Mouse (Mus musculus): Measurements from ENCODE around the gene Apoh.
A peak's percentile ranks its signal among the peaks of the same experiment; 100 is the strongest.

Gene Apoh

DNA sequence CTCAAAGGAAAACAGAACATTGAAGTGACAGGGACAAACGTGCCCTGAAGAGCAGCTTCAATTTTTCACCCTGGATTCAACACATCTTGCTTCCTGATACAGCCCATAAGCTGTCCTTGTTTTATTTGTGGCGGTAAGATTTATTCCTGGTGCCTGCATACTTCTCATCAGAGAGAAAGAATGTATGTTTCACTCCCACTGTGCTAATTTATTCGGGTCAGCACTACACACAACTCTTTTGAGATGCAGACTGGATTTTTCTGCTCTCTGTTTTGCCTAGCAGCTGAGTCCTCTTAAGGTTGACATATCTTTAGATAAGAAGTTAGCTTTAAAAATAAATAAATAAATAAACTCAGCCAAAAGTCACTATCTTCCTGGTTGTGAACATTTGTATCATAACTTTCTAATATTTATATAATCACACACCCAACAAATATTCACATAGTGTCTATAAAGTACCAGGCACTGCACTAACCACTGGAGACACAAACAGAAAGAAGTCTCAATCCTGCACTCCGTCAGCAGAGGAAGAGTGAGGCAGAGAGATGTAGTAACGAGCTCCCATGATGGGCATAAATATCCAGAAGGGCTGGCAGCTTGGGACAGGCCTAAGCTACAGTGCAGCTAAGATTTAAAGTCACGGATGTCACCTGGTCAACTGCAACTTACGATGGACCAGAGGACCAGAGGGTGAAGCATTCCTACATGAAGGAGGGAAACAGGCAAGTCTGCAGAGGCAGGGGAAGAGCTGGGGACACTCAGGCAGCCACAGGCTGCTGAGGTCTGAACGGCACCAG, 9.4 kb upstream of the Apoh start:
- no peak for DNase-seq (ENCODE audit: extremely low read depth, low read depth)

DNA sequence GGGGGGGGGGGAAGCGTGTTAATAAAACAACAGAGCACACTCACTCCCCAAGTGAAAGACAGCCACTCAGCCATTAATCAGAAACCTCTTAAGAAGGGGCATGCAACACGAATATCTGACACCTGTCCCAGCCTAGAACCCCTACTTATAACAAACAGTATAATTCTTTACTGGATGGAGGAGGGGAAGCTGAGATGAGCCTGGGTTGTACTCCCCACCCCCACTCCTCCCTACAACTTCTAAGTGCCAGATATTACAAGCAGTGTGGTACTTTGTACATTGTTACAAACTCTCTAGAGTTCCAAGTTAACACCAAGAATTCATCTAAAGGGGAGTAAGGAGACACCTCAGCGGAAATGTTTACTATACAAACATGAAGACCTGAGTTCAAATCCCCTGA, 8.5 kb upstream of the Apoh start:
- DNase-seq (ENCODE audit: extremely low read depth, low read depth) = no peak

DNA sequence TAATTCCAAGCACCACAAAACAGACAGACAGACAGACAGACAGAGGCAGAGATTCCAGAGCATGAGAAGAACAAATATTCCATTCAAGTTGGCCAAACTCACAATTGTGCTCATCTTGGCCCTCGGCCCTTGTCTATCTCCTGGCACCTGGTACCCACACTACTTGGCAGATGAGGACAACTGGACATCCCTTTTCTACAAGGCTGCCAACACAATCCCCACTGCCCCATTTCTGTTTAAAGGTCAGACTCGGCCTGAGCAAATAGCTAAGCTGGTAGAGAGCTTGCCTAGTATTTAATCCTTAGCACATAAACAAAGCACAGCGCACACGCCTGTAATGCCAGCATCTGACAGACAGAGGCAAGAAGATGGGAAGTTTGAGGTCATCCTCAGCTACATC, 7.6 kb upstream of the Apoh start:
- DNase-seq (ENCODE audit: extremely low read depth, low read depth) = no peak

DNA sequence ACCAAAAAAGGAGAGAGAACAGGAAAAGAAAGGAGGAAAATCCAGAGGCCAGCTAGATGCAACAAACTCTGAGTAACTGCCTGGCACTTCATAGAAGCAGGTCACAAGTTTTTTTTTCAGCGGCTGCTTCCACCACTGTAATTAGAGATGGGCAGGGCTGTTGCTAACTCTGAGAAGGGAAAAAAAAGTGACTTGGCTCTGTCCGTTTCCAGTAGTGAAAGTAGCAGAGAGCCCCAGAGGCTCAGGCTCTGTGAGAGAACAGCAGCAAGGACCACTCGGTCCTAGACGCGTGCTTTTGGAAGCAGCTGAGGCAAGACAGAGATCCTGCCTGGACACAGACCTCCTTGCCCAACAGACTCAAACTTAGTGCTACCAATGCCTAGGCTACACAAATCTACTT, 6.7 kb upstream of the Apoh start:
- DNase-seq (ENCODE audit: extremely low read depth, low read depth) = no peak

DNA sequence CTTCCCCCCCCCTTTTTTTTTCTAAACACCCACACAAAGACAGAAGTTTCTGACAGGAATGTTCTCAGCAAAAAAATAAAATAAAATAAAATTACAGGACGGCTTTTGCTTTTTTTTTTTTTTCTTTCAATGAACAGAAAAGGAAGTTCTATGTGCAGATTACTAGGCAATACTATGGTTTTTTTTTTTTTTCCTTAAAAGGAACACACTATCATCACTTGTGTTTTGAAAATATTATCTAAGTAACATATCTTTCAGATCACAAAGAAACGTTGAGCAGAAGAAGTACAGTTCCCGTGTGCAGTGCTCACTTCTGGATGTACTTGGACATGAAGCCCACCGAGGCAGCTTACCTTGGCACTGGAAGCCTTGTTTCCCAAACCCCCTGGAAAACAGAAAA, 2.9 kb upstream of the Apoh start:
- no peak for DNase-seq (ENCODE audit: extremely low read depth, low read depth)

DNA sequence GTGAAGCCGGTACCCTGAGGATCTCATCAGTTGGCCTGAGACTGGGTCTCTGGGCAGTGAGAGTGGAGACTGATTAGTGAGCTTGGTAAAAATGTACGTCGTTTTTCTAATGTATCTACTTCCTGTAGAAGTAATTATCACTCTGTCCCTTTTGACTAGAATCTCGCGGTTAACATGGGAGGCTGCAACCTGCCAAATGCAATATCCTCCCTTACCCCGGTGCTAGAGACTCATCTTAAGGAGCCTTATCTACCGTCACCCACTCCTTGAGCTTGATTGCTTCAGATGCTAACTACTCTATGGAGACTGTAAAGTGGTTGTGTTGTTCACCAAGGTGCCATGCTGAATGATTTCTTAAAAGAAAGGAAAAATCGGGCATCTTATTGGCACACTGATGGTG, 1.4 kb upstream of the Apoh start:
- peak; percentile 60 for DNase-seq (ENCODE audit: extremely low read depth, low read depth)

DNA sequence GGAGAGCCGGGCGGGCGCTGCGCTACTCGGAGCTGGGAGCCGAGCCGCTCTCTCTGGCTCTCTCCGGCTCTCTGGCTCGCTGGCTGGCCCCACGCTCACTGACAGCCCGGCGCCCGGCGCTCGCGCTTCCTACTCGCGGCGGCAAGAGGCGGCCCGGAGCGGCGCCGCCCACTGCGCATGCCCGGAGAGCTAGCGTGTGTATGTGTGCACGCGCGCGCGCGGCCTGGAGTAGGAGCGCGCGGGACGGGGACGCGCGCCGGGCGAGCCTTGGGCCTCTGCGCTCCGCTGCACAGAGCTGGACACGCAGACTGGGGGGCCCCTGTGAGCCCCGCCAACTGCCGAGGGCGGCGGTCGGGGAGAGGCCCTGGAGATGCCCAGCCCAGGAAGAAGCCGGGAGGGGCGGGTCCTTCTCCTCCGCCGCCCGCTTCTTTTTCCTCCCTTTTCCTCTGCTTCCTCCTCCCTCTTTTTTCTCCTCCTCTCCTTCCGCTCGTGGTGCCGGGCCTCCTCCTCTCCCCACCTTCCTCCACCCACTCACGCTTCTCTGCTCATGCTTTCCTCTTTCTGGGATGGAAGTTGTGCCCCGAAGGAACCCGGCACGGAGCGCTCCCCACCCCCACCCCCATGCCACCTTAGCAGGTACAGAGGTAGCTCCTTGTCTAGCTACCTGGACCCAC, 772 bp downstream of the Apoh start, which contains the start of gene Prkca:
Gene Prkca (minus strand): TSS at position 140 of the 674 bp plus-strand sequence.
- DNase-seq (ENCODE audit: extremely low read depth, low read depth) = peak; percentile 69

DNA sequence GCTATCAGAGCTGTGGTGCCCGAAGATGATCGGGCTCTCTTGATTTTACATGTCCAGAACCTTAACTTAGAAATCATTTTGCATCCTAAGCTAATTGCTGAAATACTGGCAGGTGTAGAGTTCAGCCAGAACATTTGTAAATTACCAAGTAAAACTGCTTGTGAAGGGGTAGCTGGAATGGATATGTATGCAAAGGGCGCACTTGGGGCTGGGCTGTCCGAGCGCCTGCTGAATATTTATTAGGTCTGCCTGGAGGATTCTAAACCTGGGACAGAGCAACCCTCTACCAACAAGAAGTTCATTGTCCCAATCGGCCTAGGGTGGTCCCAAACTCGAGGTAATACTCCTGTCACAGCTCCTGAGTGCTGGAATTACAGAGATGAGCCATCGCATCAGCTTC, 1.6 kb downstream of the Apoh start:
- DNase-seq (ENCODE audit: extremely low read depth, low read depth) = no peak

DNA sequence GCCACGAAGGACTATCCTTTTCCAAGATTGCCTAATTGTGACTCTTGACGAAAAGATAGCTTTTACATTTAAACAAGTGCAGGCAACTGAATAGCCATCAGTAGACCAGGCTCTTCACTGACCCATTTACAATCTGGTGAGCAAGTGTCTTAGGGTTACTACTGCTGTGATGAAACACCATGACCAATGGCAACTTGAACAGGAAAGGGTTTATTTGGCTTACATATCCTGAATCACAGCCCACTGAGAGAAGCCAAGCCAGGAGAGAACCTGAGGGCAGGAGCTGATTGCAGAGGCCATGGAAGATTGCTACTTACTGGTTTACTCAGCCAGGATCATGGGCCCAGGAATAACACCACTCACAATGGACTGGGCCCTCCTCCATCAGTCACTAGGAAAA, 2.2 kb downstream of the Apoh start:
- DNase-seq (ENCODE audit: extremely low read depth, low read depth) = no peak

DNA sequence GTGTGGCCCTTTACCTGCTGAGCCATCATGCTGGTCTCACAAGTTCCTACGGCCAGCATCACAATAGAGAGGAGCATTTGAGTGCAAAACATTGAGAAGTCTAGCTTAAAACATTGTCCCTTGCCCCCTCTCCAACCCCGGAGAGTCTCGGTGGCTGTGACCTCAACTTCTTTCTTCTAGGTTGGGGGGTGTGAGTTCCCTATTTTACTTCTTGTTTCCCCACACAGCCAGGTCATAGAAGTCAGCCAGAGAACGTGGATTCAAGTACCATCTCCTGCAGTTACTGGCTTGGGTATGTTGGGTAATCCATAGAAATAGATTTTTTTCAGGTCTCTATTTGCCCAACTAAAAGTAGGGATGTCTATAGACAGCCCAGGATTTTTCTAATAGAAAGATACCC, 7.6 kb downstream of the Apoh start:
- no peak for DNase-seq (ENCODE audit: extremely low read depth, low read depth)

DNA sequence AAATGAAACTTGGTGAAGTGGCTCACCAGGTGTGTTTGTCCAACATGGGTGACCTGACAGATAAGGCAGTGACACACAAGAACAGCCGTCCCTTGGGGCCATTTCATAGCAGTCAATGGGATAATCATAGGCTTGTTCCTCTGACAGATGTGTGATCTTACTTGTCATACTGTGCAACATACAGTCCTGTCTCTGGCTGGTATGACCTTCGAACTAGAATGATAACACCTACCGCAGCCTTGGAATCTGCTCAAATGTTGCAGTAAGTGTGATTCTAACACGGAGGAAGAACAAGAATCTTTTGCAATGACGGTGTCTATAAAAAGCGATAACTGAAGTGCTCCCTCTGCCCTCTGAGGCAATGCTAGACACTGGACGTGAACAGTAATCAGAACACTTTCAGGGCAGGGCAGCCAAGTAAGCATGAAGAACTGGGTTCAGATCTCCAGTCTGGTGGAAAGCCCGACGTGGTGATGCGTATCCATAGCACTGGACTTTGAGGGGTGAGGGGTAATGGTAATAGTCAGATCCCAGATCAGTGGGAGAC, 9.8 kb downstream of the Apoh start:
- DNase-seq (ENCODE audit: extremely low read depth, low read depth) = no peak

DNA sequence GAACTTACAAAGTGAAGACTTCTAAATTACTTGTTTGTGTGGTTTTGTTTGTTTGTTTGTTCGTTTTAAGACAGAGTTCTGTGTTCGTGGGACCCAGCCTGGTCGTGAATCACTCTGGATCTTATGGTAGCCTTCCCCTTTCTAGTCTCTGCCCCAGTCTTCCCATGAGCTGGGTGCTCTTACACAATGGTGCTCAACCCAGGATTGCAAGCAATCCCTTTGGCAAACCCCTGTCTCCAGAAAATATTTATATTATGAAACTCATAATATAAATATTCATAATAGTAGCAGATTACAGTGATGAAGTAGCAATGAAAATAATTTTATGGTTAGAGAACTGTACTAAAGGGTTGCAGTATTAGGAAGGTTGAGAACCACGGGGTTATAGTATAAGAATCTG, 12.9 kb downstream of the Apoh start:
- no peak for DNase-seq (ENCODE audit: extremely low read depth, low read depth)

DNA sequence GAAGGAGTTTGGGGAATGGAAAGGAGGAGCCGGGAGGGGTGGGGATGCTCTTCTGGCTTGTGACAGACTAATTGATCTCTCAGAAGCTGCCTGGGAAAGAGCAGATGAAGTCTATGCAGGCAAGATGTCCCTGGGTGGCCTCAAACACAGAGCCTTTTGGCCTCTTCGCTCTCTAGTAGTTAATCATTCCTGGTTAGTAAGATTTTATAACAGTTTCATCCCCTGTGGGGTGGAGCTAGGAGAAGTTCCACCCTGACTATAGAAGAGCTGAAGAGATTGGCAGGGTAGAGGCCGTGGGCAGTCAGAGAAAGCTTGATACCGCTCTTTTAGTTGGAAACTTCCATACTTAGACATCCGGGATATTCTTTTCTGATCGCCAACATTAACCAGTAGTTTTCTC, 15.8 kb downstream of the Apoh start:
- DNase-seq (ENCODE audit: extremely low read depth, low read depth) = no peak

DNA sequence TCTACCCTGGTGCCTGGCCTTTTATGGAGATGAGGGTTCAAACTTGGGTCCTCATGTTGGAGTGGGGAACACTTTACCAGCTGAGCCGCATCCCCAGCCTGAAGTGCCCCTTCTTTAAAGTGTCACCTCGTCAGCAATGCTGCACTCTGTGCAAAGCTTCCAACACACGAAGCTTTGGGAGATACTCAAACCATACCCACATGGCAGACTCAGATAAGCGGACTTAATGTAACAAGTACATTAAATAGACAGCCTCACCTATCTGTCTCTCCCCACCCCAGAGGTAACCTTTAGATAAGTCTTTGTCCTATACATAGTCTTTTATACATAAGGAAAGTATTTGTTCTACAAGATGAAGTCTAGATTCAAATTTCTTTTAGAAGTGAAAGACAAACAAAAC, 17.8 kb downstream of the Apoh start:
- no peak for DNase-seq (ENCODE audit: extremely low read depth, low read depth)

DNA sequence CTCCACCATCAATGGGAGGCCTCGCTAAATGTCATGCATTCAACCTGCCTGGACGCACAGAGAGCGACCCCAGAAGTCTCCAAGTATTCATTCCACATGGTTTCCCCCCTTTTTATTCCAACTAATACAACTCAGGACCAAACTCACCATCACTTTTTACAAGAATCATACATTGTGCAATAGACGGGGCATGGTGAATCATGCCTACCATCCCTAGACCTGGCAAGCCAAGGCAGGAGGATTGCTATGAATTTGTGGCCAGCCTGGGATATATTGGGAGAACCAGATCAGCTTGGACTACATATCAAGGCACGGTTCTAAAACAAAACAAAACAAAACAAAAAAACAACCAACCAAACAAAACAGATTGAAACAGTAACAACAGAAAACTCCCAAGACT, 19.8 kb downstream of the Apoh start:
- DNase-seq (ENCODE audit: extremely low read depth, low read depth) = no peak

DNA sequence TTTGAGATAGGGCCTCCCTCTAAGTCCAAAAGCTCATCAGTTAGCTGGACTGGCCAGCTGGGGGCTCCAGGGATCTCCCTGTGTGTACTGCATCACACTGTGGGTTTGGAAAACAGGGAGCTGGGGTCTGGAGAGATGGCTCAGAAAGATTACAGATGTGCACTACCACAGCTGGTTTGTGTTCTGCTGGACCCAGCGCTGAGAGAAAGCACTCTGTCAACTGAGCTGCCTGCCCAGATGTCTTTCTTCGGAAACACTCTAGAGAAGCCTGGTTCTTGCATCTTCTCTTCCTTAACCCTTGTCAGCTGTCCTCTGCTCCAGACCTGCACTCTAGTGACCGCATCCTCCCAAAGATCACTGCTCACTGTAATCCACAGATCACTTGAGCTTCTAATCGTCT, 20.8 kb downstream of the Apoh start:
- DNase-seq (ENCODE audit: extremely low read depth, low read depth) = no peak

DNA sequence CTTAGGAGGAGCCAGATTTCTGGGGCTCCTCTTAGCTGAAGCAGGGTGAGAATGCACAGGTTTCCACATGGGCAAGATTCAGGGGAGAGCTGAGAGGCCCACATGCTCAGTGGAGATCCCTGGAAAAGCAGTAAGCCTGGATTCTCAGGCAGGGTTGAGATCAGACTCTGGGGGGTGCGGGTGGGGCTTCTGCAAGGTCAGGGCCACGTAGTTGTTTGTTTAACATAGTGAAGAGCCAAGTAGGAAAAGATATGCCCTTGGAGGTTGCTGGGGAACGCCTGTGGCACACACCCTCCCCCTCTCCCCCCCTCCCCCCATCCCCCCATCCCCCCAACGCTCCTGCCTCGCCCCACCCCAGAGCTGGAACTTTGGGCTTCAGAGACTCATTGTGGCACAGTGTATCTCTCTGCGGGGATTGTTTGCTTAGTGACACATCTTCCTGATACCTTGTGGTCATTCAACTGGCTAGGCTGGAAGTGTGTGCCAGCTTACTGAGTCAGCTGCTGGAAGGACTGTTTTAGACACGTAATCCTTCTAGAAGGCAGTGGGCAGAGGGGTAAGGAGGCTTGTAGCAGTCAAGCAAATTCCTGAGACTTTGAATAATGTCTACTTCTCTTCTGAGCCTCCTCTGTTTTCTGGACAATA, 21.9 kb downstream of the Apoh start:
- no peak for DNase-seq (ENCODE audit: extremely low read depth, low read depth)

DNA sequence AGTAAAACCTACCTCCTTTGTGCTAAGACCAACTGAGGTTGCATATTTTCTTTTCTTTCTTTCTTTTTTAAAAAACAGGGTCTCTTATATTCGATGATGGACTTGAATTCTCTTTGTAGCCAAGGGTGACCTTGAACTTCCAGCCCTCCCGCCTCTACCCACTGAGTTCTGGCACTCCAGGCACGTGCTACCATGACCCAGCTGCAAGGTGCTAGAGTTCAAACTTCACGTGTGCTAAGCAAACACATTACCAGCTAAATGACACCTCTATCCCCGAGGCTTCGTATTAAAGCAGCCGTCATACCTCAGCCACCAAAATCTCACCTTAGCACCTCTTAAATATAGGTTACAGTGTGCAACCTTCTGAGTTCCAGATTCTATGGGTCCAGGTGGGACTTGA, 22.4 kb downstream of the Apoh start:
- no peak for DNase-seq (ENCODE audit: extremely low read depth, low read depth)

DNA sequence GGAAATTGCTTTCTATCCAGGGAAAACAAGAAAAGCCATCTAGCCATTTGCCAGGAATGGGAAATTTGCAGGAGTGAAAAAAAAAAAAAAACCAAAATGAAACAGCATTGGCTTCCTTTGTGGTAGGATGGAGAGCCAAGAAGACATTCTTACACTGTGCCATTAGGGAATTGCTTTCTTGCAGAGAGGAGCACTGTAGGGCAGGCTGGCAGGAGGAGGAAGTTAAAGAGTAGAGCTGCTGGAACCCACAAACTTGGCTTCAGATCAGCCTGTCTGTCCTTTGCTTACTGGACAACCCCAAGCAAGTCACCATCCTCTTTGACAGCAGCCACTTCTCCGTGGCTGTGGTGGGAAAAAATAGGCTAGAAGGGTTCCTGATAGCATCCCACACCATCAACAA, 23.9 kb downstream of the Apoh start:
- no peak for DNase-seq (ENCODE audit: extremely low read depth, low read depth)

DNA sequence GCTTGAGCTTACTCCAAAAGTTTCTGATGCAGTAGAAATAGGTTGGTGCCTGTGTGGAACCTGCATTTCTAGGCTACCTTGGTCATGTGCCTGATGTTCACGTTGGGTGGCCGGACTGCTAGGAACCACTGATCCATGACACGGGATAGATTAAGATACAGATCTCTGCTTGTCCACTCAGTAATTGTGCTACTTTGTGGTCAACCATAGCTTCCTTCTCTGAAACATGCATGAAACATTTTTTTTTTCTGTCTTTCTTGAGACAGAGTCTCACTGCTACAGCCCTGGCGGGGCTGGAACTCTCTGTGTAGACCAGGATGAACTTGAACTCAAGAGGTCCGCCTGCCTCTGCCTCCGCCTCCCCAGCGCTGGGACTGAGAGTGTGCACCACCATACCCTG, 33.7 kb downstream of the Apoh start:
- DNase-seq (ENCODE audit: extremely low read depth, low read depth) = no peak

DNA sequence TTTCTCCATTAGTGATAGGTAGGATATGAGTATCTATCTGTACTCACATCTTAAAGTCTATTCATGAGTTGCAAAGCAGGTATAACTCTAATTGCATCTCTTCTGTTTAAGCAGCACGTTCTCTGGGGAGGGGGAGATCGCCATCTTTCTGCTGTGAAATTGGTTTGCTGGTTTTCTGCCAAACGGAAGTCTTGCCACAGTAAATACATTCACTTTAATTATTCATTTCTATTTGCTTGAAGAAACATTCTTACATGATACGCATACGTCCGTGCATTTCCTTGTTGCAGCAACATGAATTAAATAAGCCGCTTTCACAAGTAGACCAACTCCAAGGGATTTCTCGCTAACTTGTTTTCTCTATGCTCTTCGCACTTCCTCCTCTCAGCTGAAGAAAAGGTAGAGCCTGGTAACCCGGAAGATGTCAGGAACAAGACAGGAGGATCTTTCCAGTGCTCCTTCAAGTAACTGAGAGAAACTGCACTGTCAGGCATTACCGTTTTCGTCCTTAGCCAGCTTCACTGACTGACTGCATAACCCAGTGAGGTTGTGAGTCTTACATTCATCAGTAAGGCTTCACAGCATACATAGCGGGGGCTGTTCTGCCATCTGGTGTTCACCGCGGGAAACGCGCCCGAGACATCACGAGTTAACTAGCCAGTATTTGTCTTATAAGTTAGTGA, 34.7 kb downstream of the Apoh start:
- peak; percentile 71 for DNase-seq (ENCODE audit: extremely low read depth, low read depth)

DNA sequence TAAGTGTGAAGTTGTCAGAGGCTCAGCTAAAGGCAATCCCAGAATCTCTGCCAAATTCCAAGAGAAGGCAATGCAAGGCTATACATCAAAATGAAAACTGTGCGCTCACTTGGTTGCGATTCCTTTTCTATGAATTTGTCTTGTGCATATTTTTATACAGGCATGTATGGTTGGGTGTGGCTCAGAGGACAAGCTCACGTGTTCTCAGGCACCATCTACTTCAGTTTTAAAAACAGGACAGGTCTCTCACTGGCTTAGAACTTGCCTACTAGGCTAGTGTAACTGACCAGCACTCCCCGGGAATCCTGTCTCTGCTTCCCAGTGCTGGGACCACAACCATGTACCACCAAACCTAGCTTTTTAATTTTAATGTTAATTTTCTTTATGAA, 35.2 kb downstream of the Apoh start:
- DNase-seq (ENCODE audit: extremely low read depth, low read depth) = no peak

Measured in MEL-GATA-1-ER (cell line).